Mouse (Mus musculus) heart, embryonic 13.5 days (tissue): ENCODE results near the gene Gapdh. TPM values are rescaled to one million over a fixed set of nuclear protein-coding genes. Genes with fewer than 3 reads are reported as not detected.

Source experiments
- ATAC-seq: fragments of 200-750 bp; cut with Nextera tagmentation; 2 replicates; pipeline ENCODE4 v1.8.0; 2017; ENCODE audit warnings: moderate TSS enrichment; ENCODE audit not compliant: insufficient number of reproducible peaks, low FRiP score, low TSS enrichment; ENCODE audit errors: extremely low read depth
- H3K27ac ChIP-seq: fragments of 300-500 bp; sonication (generic); replicated peaks from 2 replicates; pipeline ENCODE4 v1.5.1; 2015; ENCODE audit warnings: moderate library complexity, mild to moderate bottlenecking, inconsistent platforms
- H3K27me3 ChIP-seq: fragments of 300-500 bp; sonication (generic); replicated peaks from 2 replicates; pipeline ENCODE4 v1.6.1; 2015; ENCODE audit warnings: mild to moderate bottlenecking, inconsistent platforms
- H3K36me3 ChIP-seq: fragments of 300-500 bp; sonication (generic); 2 replicates; pipeline ENCODE4 v1.6.1; 2015; ENCODE audit warnings: mild to moderate bottlenecking, inconsistent platforms
- H3K4me1 ChIP-seq: fragments of 300-500 bp; sonication (generic); 2 replicates; pipeline ENCODE4 v1.6.1; 2015; ENCODE audit warnings: inconsistent platforms
- H3K4me2 ChIP-seq: fragments of 300-500 bp; sonication (generic); 2 replicates; pipeline ENCODE4 v1.6.1; 2015; ENCODE audit warnings: inconsistent platforms, mild to moderate bottlenecking, moderate library complexity
- H3K4me3 ChIP-seq: fragments of 300-500 bp; sonication (generic); 2 replicates; pipeline ENCODE4 v1.5.1; 2015; ENCODE audit warnings: moderate library complexity, mild to moderate bottlenecking, inconsistent platforms
- H3K9ac ChIP-seq: fragments of 300-500 bp; sonication (generic); 2 replicates; pipeline ENCODE4 v1.6.1; 2015; ENCODE audit warnings: inconsistent platforms, mild to moderate bottlenecking, moderate library complexity
- H3K9me3 ChIP-seq: fragments of 300-500 bp; sonication (generic); 2 replicates; pipeline ENCODE4 v1.6.1; 2016; ENCODE audit warnings: inconsistent platforms
- WGBS: fragments of 180-500 bp; shearing (Covaris S2); methylation state at CpG from one replicate; pipeline ENCODE4 v1.1.7; 2015; ENCODE audit warnings: mixed read lengths; 5-methylcytosine and 5-hydroxymethylcytosine counted together
- polyA plus RNA-seq: library from polyadenylated mRNA; unstranded; fragments of >200 nt; fragmentation: Nextera tagmentation; extraction: Ambion mirVana; gene quantifications from 2 replicates; pipeline ENCODE4 v1.2.1, GENCODE M21; 2015

Gene Gapdh
- polyA plus RNA-seq, 1 experiment from 2014 or later = 4,266 TPM

- H3K4me2 ChIP-seq = peak overlapping the region; percentile 96
- peaks cover 37% of the 10 kb centered on the region for H3K36me3 ChIP-seq
- peak overlapping the region; percentile 75 for H3K4me3 ChIP-seq
- no peaks in the 10 kb centered on the region for H3K27me3 ChIP-seq
- no peak for ATAC-seq
- H3K27ac ChIP-seq = peak overlapping the region; percentile 96
- 45% methylated on average over 10 of the region's 10 CpGs for WGBS
- no peaks in the 10 kb centered on the region for H3K9me3 ChIP-seq
- H3K4me1 ChIP-seq = peaks cover 59% of the 10 kb centered on the region
- H3K9ac ChIP-seq = peak overlapping the region; percentile 88
These were observed 18.9 kb downstream of the Gapdh start for GRCm38 (mm10) chr6:125147329-125147728.

GRCm38 (mm10) chr6:125146797-125147196 is 19.5 kb downstream of the Gapdh start:
- Histone ChIP-seq H3K9me3 (no peaks in the 10 kb centered on the region), H3K9ac (peak overlapping the region; percentile 88), H3K4me1 (peaks cover 56% of the 10 kb centered on the region), H3K4me3 (peak overlapping the region; percentile 75), H3K4me2 (peak overlapping the region; percentile 96), H3K27ac (peak overlapping the region; percentile 96), H3K36me3 (peaks cover 37% of the 10 kb centered on the region), H3K27me3 (no peaks in the 10 kb centered on the region)
- no peak for ATAC-seq
- WGBS = 55% methylated on average over 4 of the region's 4 CpGs

- peak overlapping the region; percentile 88 for H3K9ac ChIP-seq
- H3K4me3 ChIP-seq = peak overlapping the region; percentile 75
- peaks cover 56% of the 10 kb centered on the region for H3K4me1 ChIP-seq
- H3K27ac ChIP-seq = peak overlapping the region; percentile 96; the same call in 1 of the 2 replicates
- H3K36me3 ChIP-seq = peaks cover 37% of the 10 kb centered on the region
- no peak for ATAC-seq
- H3K27me3 ChIP-seq = no peaks in the 10 kb centered on the region
- peak overlapping the region; percentile 96 for H3K4me2 ChIP-seq
- 53% methylated on average over 7 of the region's 7 CpGs for WGBS
- no peaks in the 10 kb centered on the region for H3K9me3 ChIP-seq
These were observed 20.1 kb downstream of the Gapdh start for GRCm38 (mm10) chr6:125146148-125146547.

DNA sequence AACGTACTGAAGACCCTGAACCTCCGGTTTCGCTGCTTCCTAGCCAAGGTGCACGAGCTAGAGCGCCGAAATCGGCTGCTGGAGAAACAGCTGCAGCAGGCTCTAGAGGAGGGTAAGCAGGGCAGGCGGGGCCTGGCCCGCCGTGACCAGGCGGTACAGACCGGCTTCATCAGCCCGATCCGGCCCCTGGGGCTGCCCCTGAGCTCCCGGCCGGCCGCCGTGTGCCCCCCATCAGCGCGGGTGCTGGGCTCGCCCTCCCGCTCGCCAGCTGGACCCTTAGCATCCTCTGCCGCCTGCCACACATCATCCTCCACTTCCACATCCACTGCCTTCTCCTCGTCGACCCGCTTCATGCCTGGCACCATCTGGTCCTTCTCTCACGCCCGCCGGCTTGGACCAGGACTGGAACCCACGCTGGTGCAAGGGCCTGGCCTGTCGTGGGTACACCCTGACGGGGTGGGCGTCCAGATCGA is 20.8 kb downstream of the Gapdh start:
- H3K27ac ChIP-seq = peak overlapping the region; percentile 96
- H3K9ac ChIP-seq = peak overlapping the region; percentile 88
- ATAC-seq = 0 out of 2 replicates have a peak, but pooled peaks have one; percentile 11
- H3K36me3 ChIP-seq = peaks cover 40% of the 10 kb centered on the region
- peak overlapping the region; percentile 96 for H3K4me2 ChIP-seq
- 1% methylated on average over 34 of the region's 35 CpGs for WGBS
- no peaks in the 10 kb centered on the region for H3K9me3 ChIP-seq
- H3K27me3 ChIP-seq = no peaks in the 10 kb centered on the region
- peaks cover 55% of the 10 kb centered on the region for H3K4me1 ChIP-seq
- peak overlapping the region; percentile 75 for H3K4me3 ChIP-seq

GRCm38 (mm10) chr6:125145001-125145400 is 21.3 kb downstream of the Gapdh start, which contains the start of gene Iffo1:
Gene Iffo1 (plus strand): TSS chr6:125145241.
- Histone ChIP-seq H3K27ac (peak within 1 kb of the TSS; percentile 96), H3K9me3 (no peaks in the 10 kb centered on the region), H3K4me2 (peak within 1 kb of the TSS; percentile 96), H3K36me3 (peaks cover 45% of the 10 kb centered on the region), H3K9ac (peak within 1 kb of the TSS; percentile 88), H3K27me3 (no peaks in the 10 kb centered on the region), H3K4me3 (peak within 1 kb of the TSS; percentile 75), H3K4me1 (peaks cover 51% of the 10 kb centered on the region)
- 0% methylated on average over 16 of the region's 16 CpGs for WGBS
- ATAC-seq = peak; percentile 84

DNA sequence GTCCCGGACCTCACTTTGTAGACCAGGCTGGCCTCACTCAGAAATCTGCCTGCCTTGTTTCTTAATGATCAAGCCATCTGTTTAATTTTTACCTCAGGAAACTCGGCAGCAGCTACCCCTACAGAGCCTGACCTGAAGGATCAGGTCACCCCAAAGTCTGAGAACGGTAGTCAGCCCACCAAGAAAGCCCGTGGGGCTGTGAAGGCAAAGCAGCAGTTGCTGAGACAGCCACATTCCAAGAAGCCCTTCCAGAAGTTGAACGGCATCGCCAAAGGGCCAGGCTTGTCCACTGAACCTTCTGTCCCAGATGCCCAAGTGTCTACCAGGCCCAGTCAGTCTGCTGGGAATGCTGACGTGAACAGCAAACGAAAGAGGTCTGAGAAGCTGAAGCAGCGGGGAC is 22.4 kb downstream of the Gapdh start:
- Histone ChIP-seq H3K27me3 (no peaks in the 10 kb centered on the region), H3K9me3 (no peaks in the 10 kb centered on the region), H3K9ac (no peak overlapping the region), H3K4me1 (peaks cover 40% of the 10 kb centered on the region), H3K36me3 (peaks cover 56% of the 10 kb centered on the region), H3K4me2 (no peak overlapping the region), H3K27ac (no peak overlapping the region), H3K4me3 (no peak overlapping the region)
- WGBS = 82% methylated on average over 9 of the region's 9 CpGs
- ATAC-seq = no peak

DNA sequence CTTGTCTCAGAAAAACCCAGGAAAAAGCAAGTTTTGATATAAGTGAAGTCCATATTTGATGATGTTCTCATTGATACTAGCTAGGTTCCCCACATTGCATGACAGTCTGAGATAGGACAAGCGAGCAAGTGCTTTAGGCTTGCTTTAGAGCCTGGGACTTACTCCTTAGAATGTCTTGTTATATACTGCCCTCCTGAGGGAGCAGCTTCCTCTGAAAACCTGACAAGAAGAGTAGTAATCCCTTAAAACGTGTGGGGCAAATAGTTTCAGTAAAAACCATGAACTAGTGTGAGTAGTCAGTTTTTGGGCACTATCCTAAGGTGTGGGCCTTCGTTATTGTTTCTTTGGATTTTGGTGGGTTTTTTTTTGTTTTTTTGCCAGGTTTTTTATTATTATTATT is 23.1 kb downstream of the Gapdh start:
- Histone ChIP-seq H3K4me1 (peaks cover 32% of the 10 kb centered on the region), H3K9ac (no peak overlapping the region), H3K27me3 (no peaks in the 10 kb centered on the region), H3K9me3 (no peaks in the 10 kb centered on the region), H3K4me2 (no peak overlapping the region), H3K27ac (no peak overlapping the region), H3K4me3 (no peak overlapping the region), H3K36me3 (peaks cover 64% of the 10 kb centered on the region)
- WGBS = 74% methylated on average over 3 of the region's 3 CpGs
- no peak for ATAC-seq

DNA sequence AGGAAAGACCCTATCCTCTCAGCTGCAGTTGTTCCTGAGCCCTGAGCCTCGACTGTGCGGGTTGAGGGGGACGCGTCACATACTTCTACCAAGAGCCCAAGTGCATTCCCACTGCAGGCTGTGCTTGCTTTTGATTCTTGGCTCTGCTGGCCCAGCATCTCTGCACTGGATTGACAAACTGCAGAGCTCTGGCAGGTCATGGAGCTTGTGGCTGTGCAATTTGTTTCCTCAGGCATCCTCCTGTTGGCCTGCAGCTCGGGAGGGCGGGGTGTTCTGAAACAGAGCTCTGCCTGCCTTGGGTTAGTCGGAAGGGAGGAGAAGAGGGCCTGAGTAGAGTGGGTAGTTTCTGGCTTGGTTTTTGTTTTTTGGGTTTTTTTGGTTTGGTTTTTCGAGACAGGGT is 23.8 kb downstream of the Gapdh start:
- Histone ChIP-seq H3K9ac (no peak overlapping the region), H3K4me1 (peaks cover 25% of the 10 kb centered on the region), H3K27me3 (no peaks in the 10 kb centered on the region), H3K36me3 (peaks cover 71% of the 10 kb centered on the region), H3K4me2 (no peak overlapping the region), H3K9me3 (no peaks in the 10 kb centered on the region), H3K27ac (no peak overlapping the region), H3K4me3 (no peak overlapping the region)
- WGBS = 83% methylated on average over 8 of the region's 8 CpGs
- no peak for ATAC-seq

DNA sequence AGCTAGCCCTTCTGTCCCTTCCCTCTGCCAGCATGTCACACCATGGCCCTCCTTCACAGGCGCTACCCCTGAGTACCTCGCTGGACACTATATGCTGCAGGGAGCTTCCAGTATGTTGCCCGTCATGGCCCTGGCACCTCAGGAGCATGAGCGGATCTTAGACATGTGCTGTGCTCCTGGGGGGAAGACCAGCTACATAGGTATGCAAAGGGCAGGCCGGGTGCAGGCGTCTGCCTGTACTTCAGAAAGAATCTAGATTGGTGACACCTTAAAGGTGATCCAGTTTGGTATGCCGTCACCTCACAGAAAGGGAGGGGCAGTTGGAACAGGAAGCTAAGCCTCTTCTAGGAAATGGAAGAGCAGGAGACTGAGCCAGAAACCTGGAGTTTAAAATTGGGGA is 26.5 kb downstream of the Gapdh start:
- peaks cover 5% of the 10 kb centered on the region for H3K4me1 ChIP-seq
- 88% methylated on average over 7 of the region's 7 CpGs for WGBS
- H3K27ac ChIP-seq = no peak overlapping the region
- no peak overlapping the region for H3K4me2 ChIP-seq
- H3K9me3 ChIP-seq = no peaks in the 10 kb centered on the region
- no peak for ATAC-seq
- H3K4me3 ChIP-seq = no peak overlapping the region
- no peak overlapping the region for H3K9ac ChIP-seq
- no peaks in the 10 kb centered on the region for H3K27me3 ChIP-seq
- peaks cover 98% of the 10 kb centered on the region for H3K36me3 ChIP-seq

DNA sequence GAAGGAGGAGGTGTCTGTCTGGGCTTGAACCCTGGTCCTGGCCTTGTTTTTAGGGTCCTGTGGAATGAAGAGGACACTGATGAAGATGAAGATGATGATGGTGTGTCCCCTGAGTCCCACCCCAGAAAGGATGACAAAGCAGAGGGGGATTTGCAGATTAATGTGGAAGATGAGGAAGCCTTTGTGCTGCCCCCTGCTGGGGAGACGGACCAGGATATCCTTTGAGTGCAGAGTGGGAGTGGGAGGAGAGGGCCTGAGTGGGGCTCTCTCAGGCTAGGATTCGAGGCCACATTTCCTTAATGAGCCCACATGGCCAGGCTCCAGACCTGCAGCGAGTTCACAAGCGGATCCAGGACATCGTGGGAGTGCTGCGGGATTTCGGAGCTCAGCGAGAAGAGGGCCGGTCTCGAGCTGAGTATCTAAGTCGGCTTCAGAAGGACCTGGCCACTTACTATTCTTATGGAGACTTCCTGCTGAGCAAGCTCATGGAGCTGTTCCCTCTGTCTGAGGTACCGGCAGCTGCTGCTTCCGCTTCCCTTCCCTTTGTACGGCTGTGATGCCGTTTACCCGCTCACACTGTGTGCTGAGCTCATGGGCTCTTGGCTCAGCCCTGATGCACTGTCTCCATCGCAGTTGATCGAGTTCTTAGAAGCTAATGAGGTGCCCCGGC is 29.1 kb downstream of the Gapdh start:
- Histone ChIP-seq H3K9me3 (no peaks in the 10 kb centered on the region), H3K4me1 (peaks cover 13% of the 10 kb centered on the region), H3K27me3 (no peaks in the 10 kb centered on the region), H3K4me3 (no peak overlapping the region), H3K9ac (no peak overlapping the region), H3K36me3 (peaks cover 92% of the 10 kb centered on the region), H3K4me2 (no peak overlapping the region), H3K27ac (no peak overlapping the region)
- ATAC-seq = no peak
- 86% methylated on average over 19 of the region's 19 CpGs for WGBS

GRCm38 (mm10) chr6:125132470-125132869 is 33.8 kb downstream of the Gapdh start:
- H3K4me2 ChIP-seq = peak overlapping the region; percentile 92
- no peak overlapping the region for H3K27ac ChIP-seq
- no peak for ATAC-seq
- H3K27me3 ChIP-seq = no peaks in the 10 kb centered on the region
- H3K4me3 ChIP-seq = peak overlapping the region; percentile 86
- peaks cover 18% of the 10 kb centered on the region for H3K4me1 ChIP-seq
- H3K36me3 ChIP-seq = peaks cover 78% of the 10 kb centered on the region
- H3K9ac ChIP-seq = peak overlapping the region; percentile 94
- no peaks in the 10 kb centered on the region for H3K9me3 ChIP-seq
- WGBS = 5% methylated on average over 11 of the region's 11 CpGs
